Mouse (Mus musculus): ENCODE measurements around the gene Vcam1. TPM values are rescaled to one million over a fixed set of nuclear protein-coding genes. Genes with fewer than 3 reads are reported as not detected.

The Vcam1 gene
- total RNA-seq, 2 experiments from 2014 or later: 63.5 to 102 TPM

DNA sequence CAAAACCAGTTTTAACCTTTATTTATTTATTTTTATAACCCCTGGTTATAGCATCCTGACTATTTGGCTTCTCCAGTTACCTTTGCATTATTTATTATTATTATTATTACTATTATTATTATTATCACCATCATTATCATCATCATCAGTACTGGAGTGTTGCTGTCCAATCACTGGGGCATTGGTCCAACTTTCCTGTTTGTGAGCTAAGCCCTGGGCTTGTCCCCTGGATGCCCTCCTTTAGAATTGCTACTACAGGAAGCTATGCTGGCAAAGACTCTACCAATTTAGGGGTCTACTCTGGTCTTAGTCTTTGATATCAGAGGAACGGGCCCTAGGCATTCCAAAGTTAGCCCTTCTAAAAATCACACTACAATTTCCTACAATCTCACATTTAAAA is 34.6 kb downstream of the Vcam1 start:
- ATAC-seq (replicated peaks; ENCODE audit: low FRiP score, poor library complexity, severe bottlenecking): no peak

DNA sequence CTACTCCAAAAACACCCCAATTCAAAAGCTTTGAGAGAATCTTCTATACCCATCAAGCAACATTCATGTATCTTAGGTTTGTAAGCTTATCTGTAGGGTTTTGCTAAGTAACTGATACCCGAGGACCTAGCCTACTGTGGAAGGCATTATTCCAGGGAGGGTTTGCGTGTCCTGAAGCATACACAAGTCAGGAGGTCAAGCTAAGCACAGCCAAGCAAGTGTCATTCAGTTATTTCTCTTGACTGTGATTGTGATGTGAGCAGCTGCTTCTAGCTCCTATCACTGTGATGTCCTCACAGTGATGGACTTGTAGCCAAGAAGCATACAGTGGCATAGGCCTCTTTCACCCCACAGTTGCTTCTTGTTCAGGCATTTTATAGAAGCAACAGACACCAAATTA is 35.2 kb downstream of the Vcam1 start:
- no peak for ATAC-seq (replicated peaks; ENCODE audit: low FRiP score, poor library complexity, severe bottlenecking)

DNA sequence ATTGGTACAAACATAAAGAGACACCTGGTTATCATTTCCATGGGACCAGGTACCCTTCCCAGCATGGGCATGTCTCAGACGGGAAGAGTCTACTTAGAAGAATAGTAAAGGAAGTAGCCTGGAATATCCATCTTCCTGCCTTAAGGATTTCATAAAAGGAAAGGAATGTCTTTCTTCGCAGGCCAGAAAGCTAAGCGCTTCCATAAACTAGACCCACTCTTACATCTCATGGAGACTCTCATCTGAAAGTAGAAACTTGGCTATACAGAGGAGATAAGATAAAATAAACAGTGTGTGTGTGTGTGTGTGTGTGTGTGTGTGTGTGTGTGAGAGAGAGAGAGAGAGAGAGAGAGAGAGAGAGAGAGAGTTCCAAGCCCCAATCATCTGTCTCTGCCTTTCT is 36.9 kb downstream of the Vcam1 start:
- ATAC-seq (replicated peaks; ENCODE audit: low FRiP score, poor library complexity, severe bottlenecking): no peak

DNA sequence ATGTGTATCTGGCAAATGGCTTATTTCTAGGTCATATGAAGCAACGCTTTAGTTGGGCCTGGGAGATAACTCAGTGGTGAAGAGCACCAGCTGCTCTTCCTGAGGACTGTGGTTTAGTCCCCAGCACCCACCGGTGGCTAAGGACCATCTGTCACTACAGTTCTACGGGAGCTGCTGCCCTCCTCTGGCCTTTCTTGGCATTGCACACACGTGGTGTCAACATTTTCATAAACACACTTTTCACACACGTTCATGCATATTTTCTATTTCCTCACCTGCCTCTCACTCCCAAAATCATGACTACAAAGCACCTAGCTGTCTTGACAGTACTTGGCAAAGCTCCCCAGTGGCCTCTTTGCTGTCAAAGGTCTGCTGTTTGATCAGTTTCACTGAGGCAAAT is 37.8 kb downstream of the Vcam1 start:
- no peak for ATAC-seq (replicated peaks; ENCODE audit: low FRiP score, poor library complexity, severe bottlenecking)

DNA sequence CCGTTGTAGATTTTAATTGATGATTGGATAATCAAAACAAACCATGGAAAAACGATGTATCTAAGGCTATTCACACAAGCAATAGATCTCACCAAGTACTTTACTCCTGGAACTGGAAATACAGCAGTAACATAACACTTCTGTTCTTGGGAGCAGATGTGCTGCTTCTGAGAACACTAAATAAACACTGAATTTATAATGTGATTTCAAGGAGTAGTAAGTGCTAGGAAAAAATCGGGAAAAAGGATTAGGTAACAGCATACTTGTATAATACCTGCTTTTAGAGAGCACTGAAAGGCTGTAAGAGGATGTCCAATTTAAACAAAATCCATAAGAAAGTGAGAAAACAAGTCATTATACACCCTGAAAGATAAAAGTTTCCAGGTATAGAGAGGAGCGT is 43.5 kb downstream of the Vcam1 start:
- ATAC-seq (replicated peaks; ENCODE audit: low FRiP score, poor library complexity, severe bottlenecking): no peak

DNA sequence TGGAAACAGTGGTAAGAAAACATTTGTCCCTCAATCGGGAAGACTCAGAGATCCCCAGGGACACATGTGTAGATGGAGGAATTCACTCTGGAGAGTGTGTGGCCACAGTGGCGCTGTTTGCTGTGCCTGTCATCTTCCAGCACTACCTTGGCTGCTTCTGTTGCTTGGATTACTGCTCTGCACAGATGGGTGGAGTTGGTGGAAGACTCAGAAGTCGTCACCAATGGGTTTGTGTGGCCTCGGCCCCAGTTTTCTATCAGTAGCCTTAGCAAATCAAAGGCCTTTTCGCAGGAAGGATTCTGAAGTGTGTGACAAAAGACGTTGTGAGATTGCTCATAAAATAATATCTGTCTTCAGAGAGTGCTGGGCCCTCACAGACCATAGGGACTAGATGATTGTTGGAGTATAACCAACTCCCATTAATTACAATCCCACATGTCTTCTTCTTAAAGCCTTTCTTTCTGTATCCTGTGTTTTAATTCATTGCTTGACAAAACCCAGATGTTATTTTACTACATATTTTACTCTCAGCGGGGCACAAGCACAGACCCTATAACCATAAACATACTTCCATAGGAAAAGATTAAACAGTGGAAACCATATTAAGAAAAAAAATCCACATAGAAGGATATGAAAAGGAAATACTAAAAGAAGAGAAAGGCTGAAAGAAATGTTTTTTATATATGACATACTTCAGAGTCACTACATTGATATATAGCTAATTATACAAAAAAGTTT is 48.4 kb downstream of the Vcam1 start:
- ATAC-seq (replicated peaks; ENCODE audit: low FRiP score, poor library complexity, severe bottlenecking): no peak

DNA sequence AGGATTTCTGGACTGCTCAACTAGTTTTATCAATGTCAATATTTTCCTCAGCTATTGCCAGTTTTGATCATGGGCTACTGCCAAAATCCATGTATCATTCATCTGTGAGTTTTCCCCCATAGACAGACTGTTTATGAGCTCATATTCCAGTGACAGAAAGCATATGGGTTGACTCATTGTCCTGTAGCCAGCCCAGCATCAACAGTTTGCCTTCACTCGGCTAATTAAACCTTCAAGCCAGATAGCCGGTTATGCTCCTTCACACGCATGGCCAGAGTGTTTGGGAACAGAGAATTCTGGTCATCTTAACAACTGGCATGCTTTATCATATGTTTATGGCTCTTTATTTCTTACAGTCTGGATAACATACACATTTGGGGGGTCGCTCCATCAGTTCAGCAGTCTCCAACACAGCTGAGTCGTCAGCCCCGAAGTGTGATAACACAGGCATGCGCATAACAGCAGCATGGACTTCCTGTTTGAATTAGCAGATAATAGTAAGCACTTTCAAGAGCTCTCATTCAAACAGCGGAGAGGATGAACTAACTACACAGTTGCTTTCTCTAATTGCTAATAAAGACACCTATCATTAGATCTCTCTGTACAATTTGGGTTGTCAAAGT is 49.2 kb downstream of the Vcam1 start:
- ATAC-seq (replicated peaks; ENCODE audit: low FRiP score, poor library complexity, severe bottlenecking): no peak

DNA sequence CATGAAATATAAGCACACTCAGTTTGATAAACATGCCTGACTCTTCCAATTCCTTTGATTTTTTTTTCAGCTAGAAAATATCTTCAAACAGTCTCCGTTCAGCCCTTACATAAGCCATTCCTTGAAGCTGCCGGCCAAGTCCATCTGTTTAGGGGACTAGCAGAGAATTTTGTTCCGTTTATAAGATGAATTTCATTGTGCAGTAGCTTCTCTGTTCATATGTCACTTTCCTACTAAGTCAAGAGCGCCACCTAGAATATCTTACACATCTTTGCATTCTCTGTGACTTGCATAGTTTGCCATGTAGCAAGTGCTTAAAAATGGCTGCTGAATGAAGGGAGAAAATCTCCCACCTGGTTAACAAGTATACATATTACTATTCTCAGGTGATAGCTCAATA is 51.0 kb downstream of the Vcam1 start:
- no peak for ATAC-seq (replicated peaks; ENCODE audit: low FRiP score, poor library complexity, severe bottlenecking)

DNA sequence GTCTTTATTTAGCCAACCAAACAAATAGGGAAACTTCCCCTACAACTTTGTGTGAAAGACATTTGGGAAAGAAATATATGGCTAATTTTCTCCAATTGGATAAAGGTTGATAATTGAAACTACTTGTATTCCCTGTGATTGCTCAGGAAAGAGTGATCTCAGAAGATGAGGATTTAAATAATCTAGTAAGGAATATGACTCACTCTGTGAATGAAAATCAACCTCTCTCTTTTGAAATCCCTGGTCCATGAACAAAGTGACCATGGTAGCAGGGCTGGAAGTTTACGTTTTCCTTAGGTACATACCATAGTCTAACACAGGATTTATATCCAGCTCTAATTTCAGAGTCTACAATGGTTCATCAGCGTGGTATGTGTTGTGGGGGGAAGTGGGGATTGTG is 52.7 kb downstream of the Vcam1 start:
- ATAC-seq (replicated peaks; ENCODE audit: low FRiP score, poor library complexity, severe bottlenecking): no peak

DNA sequence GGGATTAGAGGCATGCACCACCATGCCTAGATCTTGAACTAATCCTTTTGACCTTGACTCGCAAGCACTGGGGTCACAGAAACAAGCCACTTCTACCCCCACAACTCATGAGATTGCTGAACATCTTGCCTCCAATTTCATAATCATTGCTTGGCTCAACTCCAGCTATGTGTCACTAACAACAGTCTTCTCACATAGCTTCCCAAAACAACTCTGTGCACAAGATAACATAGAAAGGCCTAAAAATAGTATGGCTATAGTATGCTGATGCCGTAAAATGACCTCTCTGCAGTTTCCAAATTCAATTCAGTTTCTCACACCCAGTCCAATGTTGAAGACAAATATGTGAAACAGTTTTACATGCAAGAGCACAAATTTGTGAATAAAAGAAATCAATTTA is 56.9 kb downstream of the Vcam1 start:
- no peak for ATAC-seq (replicated peaks; ENCODE audit: low FRiP score, poor library complexity, severe bottlenecking)

DNA sequence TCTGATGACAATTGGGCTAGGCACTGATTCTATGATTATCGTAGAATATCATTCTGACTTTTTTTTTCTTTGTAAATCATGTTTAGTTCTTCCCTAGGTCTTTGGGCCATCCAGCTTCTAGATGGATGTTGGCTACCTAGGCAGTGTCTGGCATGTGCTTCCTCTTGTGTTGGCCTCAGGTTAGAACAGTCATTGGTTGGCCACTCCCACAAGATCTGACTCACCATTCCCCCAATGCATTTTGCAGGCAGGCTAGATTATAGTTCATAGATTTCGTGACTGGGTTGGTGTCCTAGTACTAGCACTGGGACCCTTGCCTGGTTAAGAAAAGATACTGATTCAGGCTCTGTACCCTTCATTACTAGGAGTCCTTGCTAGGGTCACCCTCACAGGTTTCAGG is 67.3 kb downstream of the Vcam1 start:
- ATAC-seq (replicated peaks; ENCODE audit: low FRiP score, poor library complexity, severe bottlenecking): no peak

DNA sequence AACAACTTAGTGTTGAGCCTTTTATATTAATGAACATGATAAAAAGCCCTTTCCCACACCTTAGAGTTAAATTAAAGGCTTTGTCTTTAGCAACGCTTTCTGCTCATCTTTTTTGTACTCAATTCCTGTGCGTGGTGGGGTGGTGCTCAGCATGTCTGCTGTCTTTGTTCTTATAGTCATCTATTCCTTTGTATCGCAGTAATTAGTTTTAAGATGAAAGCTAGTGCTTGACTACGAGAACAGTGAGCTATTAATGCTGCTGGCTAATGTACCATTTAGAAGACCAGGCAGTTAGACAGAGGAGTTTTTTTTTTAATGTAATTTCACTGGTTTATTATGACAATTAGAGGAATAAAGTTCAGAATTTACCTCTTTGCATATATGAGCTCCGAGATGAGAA is 69.2 kb downstream of the Vcam1 start:
- no peak for ATAC-seq (replicated peaks; ENCODE audit: low FRiP score, poor library complexity, severe bottlenecking)

Other genes starting within 250 kb of the Vcam1 start
- gene Dph5, start 241.9 kb downstream of the Vcam1 start, total RNA-seq (2015; ENCODE audit: low replicate concordance): 4.2 and 10.4 TPM in 2 replicates
- 6.7 and 8.4 TPM in 2 replicates for gene Dph5, start 241.9 kb downstream of the Vcam1 start, total RNA-seq (2017; ENCODE audit: low replicate concordance)
- 1.7 and 11.9 TPM in 2 replicates for gene Slc30a7, start 122.3 kb downstream of the Vcam1 start, total RNA-seq (2015; ENCODE audit: low replicate concordance)
- gene Slc30a7, start 122.3 kb downstream of the Vcam1 start, total RNA-seq (2017; ENCODE audit: low replicate concordance): 3.6 and 20.4 TPM in 2 replicates
- gene Extl2, start 122.2 kb downstream of the Vcam1 start, total RNA-seq (2015; ENCODE audit: low replicate concordance): 2.3 and 4.6 TPM in 2 replicates
- gene Extl2, start 122.2 kb downstream of the Vcam1 start, total RNA-seq (2017; ENCODE audit: low replicate concordance): 0.98 and 1.4 TPM in 2 replicates
- not detected in 2 replicates for gene Gpr88, start 123.8 kb upstream of the Vcam1 start, total RNA-seq (2015; ENCODE audit: low replicate concordance)
- gene Gpr88, start 123.8 kb upstream of the Vcam1 start, total RNA-seq (2017; ENCODE audit: low replicate concordance): not detected in 2 replicates